Mouse (Mus musculus) kidney, adult 2 months (tissue): ENCODE measurements around the gene Nfasc.

Experiments used
- CTCF ChIP-seq: fragments of 200-500 bp; conservative IDR thresholded peaks from 2 replicates; pipeline ENCODE4 v1.5.1; 2011; ENCODE audit warnings: low read depth, mild to moderate bottlenecking, control low read depth, low read length, moderate library complexity, mixed read lengths; ENCODE audit not compliant: insufficient read depth, insufficient read length
- POLR2A ChIP-seq: fragments of 200-500 bp; IDR thresholded peaks from one replicate; pipeline ENCODE4 v1.6.1; 2011; ENCODE audit warnings: low read depth, low read length, control low read depth

GRCm38 (mm10) chr1:132586679-132587201 is 154.9 kb downstream of the Nfasc start:
- TF ChIP-seq POLR2A (no peak), CTCF (no peak)
